Mouse (Mus musculus): ENCODE results near the gene Slc38a6.

Gene Slc38a6

GRCm38 (mm10) chr12:73392507-73392906 lies 105.9 kb downstream of the Slc38a6 start:
- DNase-seq (ENCODE audit: low read depth, low spot score), result no peak

GRCm38 (mm10) chr12:73393018-73393417 lies 106.4 kb downstream of the Slc38a6 start:
- no peak for DNase-seq (ENCODE audit: low read depth, low spot score)

GRCm38 (mm10) chr12:73393881-73394291 lies 107.3 kb downstream of the Slc38a6 start:
- no peak for DNase-seq (ENCODE audit: low read depth, low spot score)

GRCm38 (mm10) chr12:73394571-73394970 lies 108.0 kb downstream of the Slc38a6 start:
- no peak for DNase-seq (ENCODE audit: low read depth, low spot score)

- no peak for DNase-seq (ENCODE audit: low read depth, low spot score)
Measured at GRCm38 (mm10) chr12:73399426-73399825, 112.8 kb downstream of the Slc38a6 start.

DNA sequence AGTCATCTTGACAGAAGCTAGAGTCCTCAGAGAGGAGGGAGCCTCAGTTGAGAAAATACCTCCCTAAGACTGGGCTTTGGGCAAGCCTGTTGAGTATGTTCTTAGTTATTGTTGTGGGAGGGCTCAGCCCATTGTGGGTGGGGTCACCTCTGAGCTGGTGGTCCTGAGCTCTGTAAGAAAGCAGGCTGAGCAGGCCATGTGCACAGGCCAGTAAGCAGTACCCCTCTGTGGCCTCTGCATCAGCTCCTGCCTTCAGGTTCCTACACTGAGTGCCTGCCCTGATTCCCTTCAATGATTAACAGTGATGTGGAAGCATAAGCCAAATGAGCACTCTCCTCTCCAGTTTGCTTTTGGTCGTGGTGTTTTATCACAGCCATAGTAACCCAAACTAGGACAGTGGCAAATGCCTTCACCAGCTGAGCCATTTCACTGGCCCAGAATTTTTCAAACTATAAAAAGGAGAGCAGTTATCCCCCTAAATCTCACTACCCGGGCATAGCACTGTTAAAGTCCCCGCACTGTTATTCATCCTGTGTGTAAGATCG lies 114.0 kb downstream of the Slc38a6 start:
- DNase-seq (ENCODE audit: low read depth, low spot score), result no peak

DNA sequence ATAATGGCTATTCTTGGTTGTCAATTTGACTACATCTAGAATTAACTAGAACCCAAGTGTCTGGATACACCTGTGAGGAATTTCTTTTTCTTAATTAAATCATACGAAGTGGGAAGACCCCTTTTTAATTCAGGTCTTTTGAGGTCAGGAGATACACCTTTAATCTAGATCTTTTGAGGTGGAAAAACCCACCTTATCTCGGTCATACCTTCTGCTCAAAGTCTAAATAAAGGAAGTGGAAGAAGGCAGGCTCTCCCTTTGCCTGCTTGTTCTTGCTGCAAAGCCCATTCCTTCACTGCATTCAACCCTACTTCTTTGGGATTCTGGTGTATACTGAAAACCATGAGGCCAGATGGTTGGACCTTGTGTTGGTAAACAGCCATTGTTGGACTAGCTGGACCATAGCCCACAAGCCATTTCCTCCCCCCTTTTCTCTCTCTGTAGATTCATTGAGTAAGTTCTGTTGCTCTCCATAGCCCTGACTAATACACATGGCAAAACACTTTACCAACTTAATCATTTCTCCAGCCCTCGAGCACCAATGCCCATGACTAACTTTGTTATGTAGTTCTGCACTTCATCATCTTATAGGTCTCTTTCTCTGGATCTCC lies 115.0 kb downstream of the Slc38a6 start:
- no peak for DNase-seq (ENCODE audit: low read depth, low spot score)

DNA sequence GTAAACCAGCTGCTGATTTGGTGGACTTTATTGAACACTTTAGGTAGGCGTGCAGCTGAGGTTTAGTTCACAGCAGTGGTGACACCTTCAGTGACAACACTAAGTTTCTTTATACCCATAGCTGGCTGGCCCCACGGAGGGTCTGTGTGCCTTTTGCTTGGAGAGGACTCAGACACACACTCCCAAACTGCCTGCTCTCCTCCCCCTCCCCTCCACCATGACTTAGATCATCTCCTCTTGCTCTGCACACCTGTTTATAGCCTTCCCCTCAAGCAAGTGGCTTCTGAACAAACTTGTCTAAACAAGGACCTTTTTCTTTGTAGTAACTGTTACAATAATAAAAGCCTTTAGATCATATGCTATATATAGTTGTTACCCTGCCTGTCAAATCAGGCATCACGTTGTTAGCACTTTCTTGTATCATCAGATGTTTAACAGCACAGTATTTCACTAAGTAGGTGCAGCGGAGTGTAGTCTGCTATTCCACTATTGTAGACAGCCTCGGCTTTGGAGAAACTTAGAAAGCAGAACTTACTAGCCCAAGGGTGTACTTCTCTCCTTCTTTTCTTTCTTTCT lies 115.6 kb downstream of the Slc38a6 start:
- DNase-seq (ENCODE audit: low read depth, low spot score), result no peak

DNA sequence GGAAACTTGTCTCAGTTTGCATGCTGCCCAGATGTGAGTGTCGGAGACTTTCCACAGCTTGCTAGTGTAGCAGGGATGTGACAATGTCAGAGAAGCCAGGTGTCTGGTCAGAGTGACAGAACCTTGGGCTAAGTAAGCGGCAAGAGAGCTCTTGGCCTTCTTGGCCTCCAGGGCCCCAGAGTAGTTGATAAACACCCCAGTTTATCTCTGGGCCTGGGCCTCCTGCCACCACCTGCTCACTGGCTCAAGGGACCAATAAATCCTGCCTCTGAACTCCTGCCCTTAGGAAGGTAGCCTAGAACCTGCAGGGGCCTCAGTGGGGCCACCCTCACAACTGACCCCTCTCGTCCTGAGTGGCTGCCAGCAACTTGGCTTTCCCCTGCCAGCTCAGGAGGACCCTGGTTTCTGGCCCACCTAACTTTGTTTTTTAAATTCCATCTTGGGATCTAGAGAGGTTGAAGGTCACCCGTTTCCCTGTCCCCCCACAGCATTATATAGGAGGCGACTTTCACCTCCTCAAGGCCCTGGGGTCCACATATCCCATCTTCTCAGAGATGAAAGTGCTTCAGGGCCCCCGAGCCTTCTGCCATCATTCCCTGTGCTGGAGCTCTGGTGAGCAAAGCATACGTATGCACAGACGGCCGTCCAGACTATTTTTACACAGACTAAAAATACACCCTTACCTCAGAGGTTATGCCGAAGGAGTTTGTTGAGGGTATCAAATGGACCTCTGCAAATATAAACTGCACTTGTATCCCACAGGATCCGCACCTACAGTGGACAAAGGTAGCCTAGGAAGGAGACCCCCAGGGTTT lies 116.5 kb downstream of the Slc38a6 start:
- DNase-seq (ENCODE audit: low read depth, low spot score), result no peak
